Mouse (Mus musculus): ENCODE measurements around the gene Acta1. TPM values are rescaled to one million over a fixed set of nuclear protein-coding genes. Genes with fewer than 3 reads are reported as not detected.

The Acta1 gene
- total and polyA plus RNA-seq, 2 experiments from 2014 or later: 18.9 to 22.7 TPM

- DNase-seq (ENCODE audit: low spot score): no peak
- Histone ChIP-seq H3K9me3 (ENCODE audit: low read length) (no peaks in the 10 kb centered on the region), H3K27me3 (ENCODE audit: insufficient read depth, low read length) (no peaks in the 10 kb centered on the region), H3K9ac (replicated peaks; ENCODE audit: low read length, poor library complexity, severe bottlenecking) (no peak overlapping the region), H3K4me3 (ENCODE audit: low read depth, low read length) (no peak overlapping the region), H3K4me1 (ENCODE audit: insufficient read depth, low read length) (no peaks in the 10 kb centered on the region), H3K36me3 (ENCODE audit: insufficient read depth, low read length) (peaks cover 57% of the 10 kb centered on the region), H3K27ac (ENCODE audit: low read depth, low read length) (no peak overlapping the region), H3K4me2 (ENCODE audit: low read depth, low read length, poor library complexity, severe bottlenecking) (no peak overlapping the region)
- 93% methylated on average over 6 of the region's 6 CpGs for WGBS
- no peak for ATAC-seq (ENCODE audit: low FRiP score)
- no peak for TF ChIP-seq CTCF (IDR thresholded peaks at IDR 0.05)
Measured at GRCm38 (mm10) chr8:123907604-123908003, 13.1 kb upstream of the Acta1 start.

DNA sequence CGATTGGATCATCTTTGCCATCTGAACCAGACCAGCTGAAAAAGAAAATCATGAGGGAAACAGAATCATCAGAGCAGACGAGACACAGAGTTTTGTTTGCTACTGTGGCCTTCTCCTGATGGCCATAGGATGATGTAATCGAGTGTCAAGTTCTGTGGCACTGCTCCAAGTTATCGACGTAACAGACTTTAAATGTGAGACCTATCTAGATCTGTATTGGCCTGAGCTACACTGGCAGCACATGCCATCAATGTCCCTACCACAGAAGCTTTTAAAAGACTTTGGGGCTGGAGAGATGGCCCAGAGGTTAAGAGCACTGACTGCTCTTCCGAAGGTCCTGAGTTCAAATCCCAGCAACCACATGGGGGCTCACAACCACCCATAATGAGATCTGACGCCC lies 8.1 kb upstream of the Acta1 start:
- TF ChIP-seq CTCF (IDR thresholded peaks at IDR 0.05): no peak
- H3K27ac ChIP-seq (ENCODE audit: low read depth, low read length): no peak overlapping the region
- H3K4me2 ChIP-seq (ENCODE audit: low read depth, low read length, poor library complexity, severe bottlenecking): no peak overlapping the region
- H3K9me3 ChIP-seq (ENCODE audit: low read length): no peaks in the 10 kb centered on the region
- no peak overlapping the region for H3K4me3 ChIP-seq (ENCODE audit: low read depth, low read length)
- no peaks in the 10 kb centered on the region for H3K27me3 ChIP-seq (ENCODE audit: insufficient read depth, low read length)
- peaks cover 49% of the 10 kb centered on the region for H3K36me3 ChIP-seq (ENCODE audit: insufficient read depth, low read length)
- DNase-seq (ENCODE audit: low spot score): no peak
- 85% methylated on average over 7 of the region's 7 CpGs for WGBS
- H3K4me1 ChIP-seq (ENCODE audit: insufficient read depth, low read length): no peaks in the 10 kb centered on the region
- no peak for ATAC-seq (ENCODE audit: low FRiP score)
- H3K9ac ChIP-seq (replicated peaks; ENCODE audit: low read length, poor library complexity, severe bottlenecking): no peak overlapping the region

DNA sequence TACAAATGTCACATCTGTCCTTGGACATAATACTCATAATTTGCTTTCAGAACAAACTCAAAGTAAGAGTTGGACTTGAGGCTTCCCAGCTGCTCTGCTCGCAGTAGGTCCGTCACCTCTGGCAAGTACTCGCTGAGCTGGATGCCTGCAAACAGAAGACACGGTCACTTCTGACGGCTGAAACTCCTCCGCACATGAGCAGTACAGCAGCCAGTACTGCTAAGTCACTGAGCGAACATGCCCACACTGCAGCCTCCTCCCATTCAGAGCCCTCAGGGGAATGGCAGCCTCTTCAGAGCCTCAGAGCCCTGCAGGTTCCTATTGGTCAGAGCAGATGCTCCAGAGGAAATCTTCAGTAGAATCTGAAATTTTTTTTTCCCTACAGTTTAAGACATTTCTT lies 4.8 kb upstream of the Acta1 start:
- Histone ChIP-seq H3K27ac (ENCODE audit: low read depth, low read length) (no peak overlapping the region), H3K4me3 (ENCODE audit: low read depth, low read length) (no peak overlapping the region), H3K27me3 (ENCODE audit: insufficient read depth, low read length) (peaks cover 8% of the 10 kb centered on the region; the same call in 1 of the 2 replicates), H3K36me3 (ENCODE audit: insufficient read depth, low read length) (peaks cover 35% of the 10 kb centered on the region), H3K4me1 (ENCODE audit: insufficient read depth, low read length) (no peaks in the 10 kb centered on the region), H3K9ac (replicated peaks; ENCODE audit: low read length, poor library complexity, severe bottlenecking) (no peak overlapping the region), H3K4me2 (ENCODE audit: low read depth, low read length, poor library complexity, severe bottlenecking) (no peak overlapping the region), H3K9me3 (ENCODE audit: low read length) (no peaks in the 10 kb centered on the region)
- no peak for TF ChIP-seq CTCF (IDR thresholded peaks at IDR 0.05)
- 89% methylated on average over 7 of the region's 7 CpGs for WGBS
- ATAC-seq (ENCODE audit: low FRiP score) (no peak), DNase-seq (ENCODE audit: low spot score) (no peak)

- DNase-seq (ENCODE audit: low spot score): no peak
- Histone ChIP-seq H3K9me3 (ENCODE audit: low read length) (no peaks in the 10 kb centered on the region), H3K9ac (replicated peaks; ENCODE audit: low read length, poor library complexity, severe bottlenecking) (no peak overlapping the region), H3K4me1 (ENCODE audit: insufficient read depth, low read length) (no peaks in the 10 kb centered on the region), H3K27me3 (ENCODE audit: insufficient read depth, low read length) (peaks cover 13% of the 10 kb centered on the region; the same call in 1 of the 2 replicates), H3K4me2 (ENCODE audit: low read depth, low read length, poor library complexity, severe bottlenecking) (no peak overlapping the region), H3K4me3 (ENCODE audit: low read depth, low read length) (no peak overlapping the region), H3K27ac (ENCODE audit: low read depth, low read length) (no peak overlapping the region), H3K36me3 (ENCODE audit: insufficient read depth, low read length) (peaks cover 27% of the 10 kb centered on the region)
- no peak for ATAC-seq (ENCODE audit: low FRiP score)
- 86% methylated on average over 5 of the region's 5 CpGs for WGBS
- TF ChIP-seq CTCF (IDR thresholded peaks at IDR 0.05): no peak
Measured at GRCm38 (mm10) chr8:123898576-123898975, 4.0 kb upstream of the Acta1 start.

DNA sequence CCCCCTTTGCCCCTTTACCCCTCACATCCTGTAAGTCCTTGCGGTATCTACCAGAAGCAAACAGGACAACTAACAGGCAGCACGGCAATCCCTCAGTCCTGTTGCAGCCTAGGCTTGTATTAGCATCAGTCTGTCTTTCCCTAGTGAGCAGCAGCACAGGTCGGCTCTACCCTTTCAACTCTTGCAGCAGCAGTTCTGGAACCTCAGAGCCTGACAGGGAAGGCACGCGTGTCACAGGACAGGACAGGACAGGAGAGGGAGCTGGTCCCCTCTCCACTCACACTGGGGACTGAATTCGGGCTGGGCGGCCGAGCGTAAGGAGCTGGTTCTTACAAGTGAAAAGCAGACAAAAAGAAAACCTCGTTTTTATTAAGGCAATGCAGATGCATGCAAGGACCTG lies 2.2 kb upstream of the Acta1 start:
- no peak overlapping the region for H3K4me2 ChIP-seq (ENCODE audit: low read depth, low read length, poor library complexity, severe bottlenecking)
- no peak overlapping the region for H3K4me3 ChIP-seq (ENCODE audit: low read depth, low read length)
- H3K4me1 ChIP-seq (ENCODE audit: insufficient read depth, low read length): no peaks in the 10 kb centered on the region
- H3K27me3 ChIP-seq (ENCODE audit: insufficient read depth, low read length): peaks cover 20% of the 10 kb centered on the region
- H3K9me3 ChIP-seq (ENCODE audit: low read length): no peaks in the 10 kb centered on the region
- H3K36me3 ChIP-seq (ENCODE audit: insufficient read depth, low read length): peaks cover 10% of the 10 kb centered on the region
- ATAC-seq (ENCODE audit: low FRiP score) (no peak), DNase-seq (ENCODE audit: low spot score) (no peak)
- no peak overlapping the region for H3K9ac ChIP-seq (replicated peaks; ENCODE audit: low read length, poor library complexity, severe bottlenecking)
- WGBS: 62% methylated on average over 10 of the region's 10 CpGs
- H3K27ac ChIP-seq (ENCODE audit: low read depth, low read length): no peak overlapping the region
- no peak for TF ChIP-seq CTCF (IDR thresholded peaks at IDR 0.05)

DNA sequence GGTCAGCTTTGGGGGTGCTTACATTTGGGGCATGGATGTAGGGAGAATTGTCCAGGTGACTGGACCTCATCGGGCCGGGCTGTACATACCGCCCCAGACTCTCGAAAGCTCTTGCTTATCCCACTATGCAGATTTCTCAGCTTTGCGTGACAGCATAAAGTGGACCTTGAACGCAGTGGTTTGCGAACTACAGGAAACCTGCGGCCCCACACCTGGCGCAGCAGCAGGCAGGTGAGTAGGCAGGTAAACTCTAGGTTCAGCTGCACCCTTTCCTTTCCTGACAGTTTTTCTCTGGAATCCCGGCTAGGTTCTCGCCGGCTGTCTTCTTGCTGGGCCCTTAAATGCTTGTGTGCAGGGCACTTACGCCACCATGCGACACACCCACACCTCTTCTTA lies 1.8 kb upstream of the Acta1 start:
- Histone ChIP-seq H3K27me3 (ENCODE audit: insufficient read depth, low read length) (peaks cover 20% of the 10 kb centered on the region), H3K4me3 (ENCODE audit: low read depth, low read length) (no peak overlapping the region), H3K27ac (ENCODE audit: low read depth, low read length) (no peak overlapping the region), H3K4me1 (ENCODE audit: insufficient read depth, low read length) (no peaks in the 10 kb centered on the region; the same call in 1 of the 2 replicates), H3K36me3 (ENCODE audit: insufficient read depth, low read length) (peaks cover 6% of the 10 kb centered on the region), H3K4me2 (ENCODE audit: low read depth, low read length, poor library complexity, severe bottlenecking) (no peak overlapping the region), H3K9me3 (ENCODE audit: low read length) (no peaks in the 10 kb centered on the region), H3K9ac (replicated peaks; ENCODE audit: low read length, poor library complexity, severe bottlenecking) (no peak overlapping the region)
- 66% methylated on average over 14 of the region's 14 CpGs for WGBS
- TF ChIP-seq CTCF (IDR thresholded peaks at IDR 0.05): no peak
- DNase-seq (ENCODE audit: low spot score) (no peak), ATAC-seq (ENCODE audit: low FRiP score) (no peak)
